Mouse (Mus musculus): Measurements from ENCODE around the gene CK137956.

GRCm38 (mm10) chr4:127987784-127988455 is 17.2 kb upstream of the CK137956 start, which contains the start of gene Csmd2:
- no peak for TF ChIP-seq GATA1 (IDR thresholded peaks at IDR 0.05; ENCODE audit: low read length)
- no peak for TF ChIP-seq TAL1 (IDR thresholded peaks at IDR 0.05; ENCODE audit: low read length)

Measured in erythroblast, embryonic 14.5 days (primary cell).